Mouse (Mus musculus): Measurements from ENCODE around the gene Ppp2r5c.

The Ppp2r5c gene

GRCm38 (mm10) chr12:110556861-110557628, 110.1 kb downstream of the Ppp2r5c start:
- DNase-seq (ENCODE audit: low spot score in 2 of 2) = no peak

GRCm38 (mm10) chr12:110558175-110558574, 111.3 kb downstream of the Ppp2r5c start:
- DNase-seq (ENCODE audit: low spot score in 2 of 2) = no peak

GRCm38 (mm10) chr12:110563383-110563782, 116.5 kb downstream of the Ppp2r5c start:
- DNase-seq (ENCODE audit: low spot score in 2 of 2) = no peak

- no peak for DNase-seq (ENCODE audit: low spot score in 2 of 2)
Measured at GRCm38 (mm10) chr12:110564848-110565247, 117.9 kb downstream of the Ppp2r5c start.

GRCm38 (mm10) chr12:110566366-110566765, 119.4 kb downstream of the Ppp2r5c start:
- DNase-seq (ENCODE audit: low spot score in 2 of 2) = no peak

- no peak for DNase-seq (ENCODE audit: low spot score in 2 of 2)
Measured at GRCm38 (mm10) chr12:110571050-110571449, 124.1 kb downstream of the Ppp2r5c start.

- no peak for DNase-seq (ENCODE audit: low spot score in 2 of 2)
Measured at GRCm38 (mm10) chr12:110572351-110572750, 125.4 kb downstream of the Ppp2r5c start.

- DNase-seq (ENCODE audit: low spot score in 2 of 2) = no peak
Measured at GRCm38 (mm10) chr12:110573635-110574034, 126.7 kb downstream of the Ppp2r5c start.

GRCm38 (mm10) chr12:110575926-110576325, 129.0 kb downstream of the Ppp2r5c start:
- no peak for DNase-seq (ENCODE audit: low spot score in 2 of 2)

- DNase-seq (ENCODE audit: low spot score in 2 of 2) = no peak
Measured at GRCm38 (mm10) chr12:110578333-110578732, 131.4 kb downstream of the Ppp2r5c start.

GRCm38 (mm10) chr12:110588622-110589021, 141.7 kb downstream of the Ppp2r5c start:
- no peak for DNase-seq (ENCODE audit: low spot score in 2 of 2)

- DNase-seq (ENCODE audit: low spot score in 2 of 2) = no peak
Measured at GRCm38 (mm10) chr12:110590804-110591259, 143.9 kb downstream of the Ppp2r5c start.

GRCm38 (mm10) chr12:110591260-110591883, 144.5 kb downstream of the Ppp2r5c start:
- DNase-seq (ENCODE audit: low spot score in 2 of 2) = peak; percentile 100

GRCm38 (mm10) chr12:110598527-110598926, 151.6 kb downstream of the Ppp2r5c start:
- DNase-seq (ENCODE audit: low spot score in 2 of 2) = peak; percentile 78 to 81

- peak in 1 of 2 experiments; percentile 62 for DNase-seq (ENCODE audit: low spot score in 2 of 2)
Measured at GRCm38 (mm10) chr12:110599791-110600190, 152.9 kb downstream of the Ppp2r5c start.

GRCm38 (mm10) chr12:110600225-110600991, 153.5 kb downstream of the Ppp2r5c start:
- peak in 1 of 2 experiments; percentile 57 for DNase-seq (ENCODE audit: low spot score in 2 of 2)

- peak; percentile 96 for DNase-seq (ENCODE audit: low spot score in 2 of 2)
Measured at GRCm38 (mm10) chr12:110601241-110602218, 154.6 kb downstream of the Ppp2r5c start, which contains the start of gene Dync1h1. Gene Dync1h1, plus strand, starts transcription at chr12:110601452.

- no peak for DNase-seq (ENCODE audit: low spot score in 2 of 2)
Measured at GRCm38 (mm10) chr12:110606161-110606560, 159.2 kb downstream of the Ppp2r5c start.

GRCm38 (mm10) chr12:110606676-110607075, 159.8 kb downstream of the Ppp2r5c start:
- no peak for DNase-seq (ENCODE audit: low spot score in 2 of 2)

GRCm38 (mm10) chr12:110608460-110609152, 161.7 kb downstream of the Ppp2r5c start:
- peak in 1 of 2 experiments; percentile 51 for DNase-seq (ENCODE audit: low spot score in 2 of 2)
